Mouse (Mus musculus) liver, embryonic 14 days (tissue): Measurements from ENCODE around the gene Vopp1. TPM values are rescaled to one million over a fixed set of nuclear protein-coding genes. Genes with fewer than 3 reads are reported as not detected.

ENCODE experiments used
- polyA plus RNA-seq: library from polyadenylated mRNA; depleted of rRNA; stranded (reverse); fragments of >200 nt; gene quantifications from 2 replicates; pipeline ENCODE4 v1.2.3, GENCODE M21; 2012; rRNA removed

The Vopp1 gene
- polyA plus RNA-seq, result 27.7 and 33.2 TPM in 2 replicates

DNA sequence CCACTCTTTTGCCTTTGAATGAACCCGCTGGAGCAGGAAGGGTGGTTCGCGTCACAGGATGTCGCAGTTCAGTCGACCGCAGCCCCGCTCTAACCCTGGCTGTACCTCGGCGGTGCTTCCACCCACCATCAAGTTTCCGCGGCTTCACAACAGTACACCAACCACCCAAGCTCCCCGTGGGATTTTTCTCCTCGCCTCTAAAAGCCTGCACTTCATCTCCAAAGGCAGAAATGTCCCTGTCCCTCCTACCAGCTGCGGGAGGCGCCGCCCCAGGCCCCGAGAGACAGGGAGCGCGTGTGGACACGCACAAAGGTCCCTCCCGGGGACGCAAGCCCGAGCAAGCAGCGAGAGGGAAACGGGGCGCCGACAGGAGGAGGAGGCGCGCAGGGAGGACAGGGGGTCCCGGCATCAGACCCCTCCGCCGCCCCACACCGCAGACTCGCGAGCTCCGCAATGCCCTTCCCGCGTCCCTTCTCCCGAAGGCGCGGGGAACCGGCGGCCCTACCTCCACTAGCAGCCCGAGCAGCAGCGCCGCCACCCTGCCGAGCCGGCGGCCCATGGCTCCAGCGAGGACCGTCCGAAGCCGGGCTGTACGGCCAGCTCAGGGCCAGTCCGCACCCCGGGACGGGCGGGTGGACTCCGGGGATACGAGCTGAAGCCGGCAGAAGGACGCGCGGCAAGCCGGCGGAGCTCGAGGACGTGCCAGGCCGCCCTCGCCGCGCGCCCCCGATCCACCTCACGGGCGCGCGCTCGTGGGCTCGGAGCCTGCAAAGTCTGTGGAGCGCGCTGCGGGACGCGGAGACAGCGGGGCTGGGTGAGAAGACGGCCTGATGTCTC lies at the start of gene Vopp1:
Vopp1 (minus strand) TSS at position 738 of the 837 bp plus-strand sequence.

GRCm38 (mm10) chr6:57850286-57850685 lies 25.3 kb upstream of the Vopp1 start, which contains the start of gene Vmn1r21:
Gene Vmn1r21 (minus strand): TSS chr6:57850343.

DNA sequence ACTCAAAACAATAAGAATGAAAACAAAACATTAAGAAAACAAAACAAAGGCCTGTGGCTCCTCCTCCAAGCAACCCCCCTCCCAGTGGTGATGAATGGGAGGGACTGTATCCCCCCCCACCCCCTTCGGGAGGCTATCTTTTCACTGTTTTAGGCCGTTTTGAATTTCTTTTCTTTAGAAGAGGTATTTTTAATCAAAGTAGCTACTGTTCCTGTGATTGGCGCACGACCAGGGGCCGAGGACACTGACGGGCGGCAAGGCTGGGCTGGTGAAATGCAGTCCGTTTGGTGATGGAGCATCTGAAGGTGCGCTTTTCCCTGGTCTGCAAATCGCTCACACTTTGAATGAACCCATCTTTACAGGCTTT lies 122.6 kb downstream of the Vopp1 start, which contains the start of gene Lancl2:
Lancl2 (plus strand) TSS at position 165 of the 367 bp plus-strand sequence.

GRCm38 (mm10) chr6:57691467-57692261 lies 133.3 kb downstream of the Vopp1 start, which contains the start of gene Pyurf:
Gene Pyurf (minus strand): TSS chr6:57692078.

Other genes starting within 250 kb of the Vopp1 start
- 2.3 and 3.3 TPM in 2 replicates for gene Herc6, start 244.2 kb downstream of the Vopp1 start, polyA plus RNA-seq
- 4.4 and 4.9 TPM in 2 replicates for gene Pyurf, start 133.1 kb downstream of the Vopp1 start, polyA plus RNA-seq
- 7.6 and 8.7 TPM in 2 replicates for gene Lancl2, start 122.6 kb downstream of the Vopp1 start, polyA plus RNA-seq
- not detected in 2 replicates for gene Vmn1r21, start 25.2 kb upstream of the Vopp1 start, polyA plus RNA-seq
- not detected in 2 replicates for gene Vmn1r22, start 82.9 kb upstream of the Vopp1 start, polyA plus RNA-seq
- gene Vmn1r23, start 101.7 kb upstream of the Vopp1 start, polyA plus RNA-seq, result not detected in 2 replicates
- not detected in 2 replicates for gene Vmn1r24, start 136.3 kb upstream of the Vopp1 start, polyA plus RNA-seq
- gene Vmn1r25, start 155.7 kb upstream of the Vopp1 start, polyA plus RNA-seq, result not detected in 2 replicates
- gene Vmn1r26, start 190.0 kb upstream of the Vopp1 start, polyA plus RNA-seq, result not detected in 2 replicates